Mouse (Mus musculus) macrophage (primary cell): ENCODE results near the gene Tmem269. TPM values are rescaled to one million over a fixed set of nuclear protein-coding genes. Genes with fewer than 3 reads are reported as not detected.

Experiments used
- H3K27ac ChIP-seq: fragments of 350-480 bp; formaldehyde crosslinking; 2 replicates; pipeline ENCODE4 v1.9.0; 2021
- H3K36me3 ChIP-seq: fragments of 350-480 bp; formaldehyde crosslinking; 2 replicates; pipeline ENCODE4 v1.9.0; 2021; ENCODE audit errors: inconsistent target
- H3K4me3 ChIP-seq: fragments of 350-480 bp; formaldehyde crosslinking; 2 replicates; pipeline ENCODE4 v1.9.0; 2021; ENCODE audit errors: inconsistent target
- H3K79me2 ChIP-seq: fragments of 350-480 bp; formaldehyde crosslinking; 2 replicates; pipeline ENCODE4 v1.9.0; 2021; ENCODE audit errors: inconsistent target
- WGBS: methylation state at CpG from one replicate; pipeline ENCODE4 v1.1.7; 2026; ENCODE audit warnings: inconsistent platforms; ENCODE audit not compliant: missing documents; 5-methylcytosine and 5-hydroxymethylcytosine counted together
- polyA plus RNA-seq: library from polyadenylated mRNA; stranded (reverse); fragments of 250-400 nt; gene quantifications from 3 replicates; pipeline ENCODE4 v1.2.4, GENCODE M21; 2018; ENCODE audit warnings: inconsistent platforms

Gene Tmem269
- polyA plus RNA-seq, 1 experiment from 2014 or later = not detected

- WGBS = 75% methylated on average over 8 of the region's 8 CpGs
- Histone ChIP-seq H3K36me3 (no peaks in the 10 kb centered on the region), H3K79me2 (no peaks in the 10 kb centered on the region), H3K4me3 (no peak overlapping the region), H3K27ac (no peak overlapping the region)
Measured at GRCm38 (mm10) chr4:119216667-119217066, 1.4 kb downstream of the Tmem269 start.

GRCm38 (mm10) chr4:119204672-119205071 is 13.3 kb downstream of the Tmem269 start:
- Histone ChIP-seq H3K79me2 (no peaks in the 10 kb centered on the region), H3K27ac (no peak overlapping the region), H3K36me3 (no peaks in the 10 kb centered on the region), H3K4me3 (no peak overlapping the region)
- 22% methylated on average over 8 of the region's 8 CpGs for WGBS

- H3K79me2 ChIP-seq = no peaks in the 10 kb centered on the region
- H3K27ac ChIP-seq = no peak overlapping the region
- 94% methylated on average over 6 of the region's 6 CpGs for WGBS
- H3K4me3 ChIP-seq = no peak overlapping the region
- no peaks in the 10 kb centered on the region; the same call in 1 of the 2 replicates for H3K36me3 ChIP-seq
Measured at GRCm38 (mm10) chr4:119198105-119198504, 19.9 kb downstream of the Tmem269 start.

DNA sequence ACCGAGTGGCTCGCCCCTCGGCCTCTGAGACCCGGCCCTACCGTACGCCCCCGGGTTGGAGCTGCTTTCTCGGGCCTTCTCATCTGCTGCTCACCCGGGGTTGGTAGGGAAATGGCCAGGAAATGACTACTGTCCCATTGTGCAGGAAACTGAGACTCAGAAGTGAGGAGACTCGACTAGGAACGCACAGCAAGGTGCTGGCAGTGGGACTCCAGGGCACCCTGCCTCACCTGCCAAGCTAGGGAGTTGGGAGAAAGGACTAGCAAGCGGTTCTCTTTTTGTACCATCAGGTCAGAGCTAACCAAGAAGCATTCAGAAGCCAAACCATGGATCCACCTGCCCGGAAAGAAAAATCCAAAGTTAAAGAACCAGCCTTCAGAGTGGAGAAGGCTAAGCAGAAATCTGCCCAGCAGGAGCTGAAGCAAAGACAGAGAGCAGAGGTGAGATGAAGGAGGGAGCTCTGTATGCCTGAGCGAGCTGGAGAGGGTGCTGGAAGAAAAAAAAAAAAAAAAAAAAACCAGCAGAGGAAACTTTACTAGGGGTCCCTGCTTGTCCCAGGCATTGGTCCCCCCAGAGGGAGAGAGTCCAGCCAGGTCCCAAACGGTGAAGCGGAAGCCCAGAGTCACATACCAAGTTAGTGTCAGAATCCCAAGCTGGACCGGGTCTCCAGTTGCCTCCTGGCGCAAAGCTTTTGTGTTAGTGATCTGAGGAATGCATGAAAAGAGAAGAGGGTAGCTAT is 22.3 kb downstream of the Tmem269 start:
- Histone ChIP-seq H3K27ac (no peak overlapping the region), H3K79me2 (no peaks in the 10 kb centered on the region), H3K4me3 (peak overlapping the region; percentile 49), H3K36me3 (no peaks in the 10 kb centered on the region; the same call in 1 of the 2 replicates)
- WGBS = 28% methylated on average over 18 of the region's 18 CpGs

DNA sequence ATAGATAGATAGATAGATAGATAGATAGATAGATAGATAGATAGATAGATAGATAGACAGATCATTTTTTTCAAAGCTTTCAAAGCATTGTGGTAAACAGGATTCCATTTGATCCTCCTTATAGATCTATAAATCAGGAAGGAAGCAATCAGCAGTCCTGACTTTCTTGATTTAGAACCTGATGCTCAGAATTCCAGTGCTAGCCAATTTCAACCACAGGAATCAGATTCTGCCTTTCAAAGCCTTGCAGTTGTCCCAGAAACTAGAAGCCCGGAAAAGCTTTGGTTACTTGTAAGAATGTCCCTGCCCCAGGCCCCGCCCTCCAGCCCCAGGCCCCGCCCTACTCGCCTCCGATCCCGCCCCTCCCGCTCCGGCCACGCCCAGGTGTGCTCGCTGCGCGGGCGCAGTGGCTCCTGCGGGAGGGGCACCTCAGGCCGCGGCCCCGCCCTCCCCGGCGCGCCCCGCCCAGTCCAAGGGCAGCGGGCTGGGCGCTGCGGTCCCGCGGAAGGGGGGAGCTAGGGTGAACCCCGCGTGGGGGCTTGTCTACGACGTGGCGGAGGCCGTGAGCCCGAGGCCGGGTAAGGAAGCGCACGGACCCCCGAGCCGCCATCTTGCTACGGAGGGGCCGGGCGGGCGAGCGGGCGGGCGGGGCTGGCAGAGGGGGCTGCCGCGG is 23.0 kb downstream of the Tmem269 start, which contains the start of gene Svbp:
Gene Svbp (plus strand): TSS at position 398 of the 673 bp plus-strand sequence.
- Histone ChIP-seq H3K79me2 (no peaks in the 10 kb centered on the region), H3K27ac (no peak within 1 kb of the TSS), H3K4me3 (peak within 1 kb of the TSS; percentile 49), H3K36me3 (no peaks in the 10 kb centered on the region; the same call in 1 of the 2 replicates)
- WGBS = under 1% methylated on average over 41 of the region's 47 CpGs

DNA sequence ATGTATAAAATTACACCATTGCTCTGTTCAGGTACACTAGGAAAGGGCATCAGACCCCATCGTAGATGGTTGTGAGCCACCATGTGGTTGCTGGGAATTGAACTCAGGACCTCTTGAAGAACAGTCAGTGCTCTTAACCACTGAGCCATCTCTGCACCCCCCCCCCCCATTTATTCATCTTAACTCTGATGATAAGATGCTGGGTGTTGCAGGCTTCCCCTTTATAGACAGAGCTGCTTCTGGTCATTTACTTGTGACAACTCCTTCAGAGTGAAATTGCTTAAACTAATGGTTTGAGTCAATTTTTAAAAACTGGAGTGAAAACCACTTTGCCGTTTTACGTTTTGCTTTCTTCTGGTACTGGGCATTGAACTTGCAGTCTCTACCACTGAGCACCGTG is 25.3 kb downstream of the Tmem269 start:
- no peak overlapping the region for H3K27ac ChIP-seq
- 97% methylated on average over 4 of the region's 4 CpGs for WGBS
- no peaks in the 10 kb centered on the region for H3K79me2 ChIP-seq

DNA sequence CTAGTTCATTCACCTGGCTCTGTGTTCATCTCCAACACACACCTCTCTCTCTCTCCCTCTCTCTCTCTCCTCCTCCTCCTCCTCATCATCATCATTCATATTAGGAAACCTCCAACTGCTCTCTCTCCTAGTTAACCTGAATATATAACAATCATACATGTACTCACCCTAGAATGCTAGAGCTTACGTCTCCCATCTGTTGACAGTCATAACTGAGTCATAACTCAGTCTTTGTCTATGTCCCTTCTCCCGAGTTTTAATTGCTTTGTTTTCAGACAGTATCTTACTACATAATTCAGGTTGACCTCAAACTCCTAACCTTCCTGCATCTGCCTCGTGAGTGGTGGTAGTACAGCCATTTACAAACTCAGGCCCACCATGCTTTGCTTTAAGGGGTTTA is 26.7 kb downstream of the Tmem269 start:
- no peak overlapping the region for H3K27ac ChIP-seq
- no peak overlapping the region for H3K4me3 ChIP-seq
- no peaks in the 10 kb centered on the region for H3K36me3 ChIP-seq
- 82% methylated on average over 3 of the region's 3 CpGs for WGBS
- H3K79me2 ChIP-seq = no peaks in the 10 kb centered on the region

More for the DNA sequence above, 25.3 kb downstream of the Tmem269 start:
- no peak overlapping the region for H3K4me3 ChIP-seq
- no peaks in the 10 kb centered on the region for H3K36me3 ChIP-seq

GRCm38 (mm10) chr4:119190618-119191017 is 27.4 kb downstream of the Tmem269 start:
- 93% methylated on average over 7 of the region's 8 CpGs for WGBS
- no peak overlapping the region for H3K27ac ChIP-seq

GRCm38 (mm10) chr4:119189864-119190263 is 28.2 kb downstream of the Tmem269 start, which contains the start of gene Ermap:
Ermap (minus strand) TSS chr4:119190011.
- Histone ChIP-seq H3K27ac (no peak within 1 kb of the TSS), H3K36me3 (no peaks in the 10 kb centered on the region), H3K79me2 (no peaks in the 10 kb centered on the region), H3K4me3 (no peak within 1 kb of the TSS)
- 90% methylated on average over 6 of the region's 6 CpGs for WGBS

More at GRCm38 (mm10) chr4:119190618-119191017, 27.4 kb downstream of the Tmem269 start:
- Histone ChIP-seq H3K79me2 (no peaks in the 10 kb centered on the region), H3K4me3 (no peak overlapping the region), H3K36me3 (no peaks in the 10 kb centered on the region)

DNA sequence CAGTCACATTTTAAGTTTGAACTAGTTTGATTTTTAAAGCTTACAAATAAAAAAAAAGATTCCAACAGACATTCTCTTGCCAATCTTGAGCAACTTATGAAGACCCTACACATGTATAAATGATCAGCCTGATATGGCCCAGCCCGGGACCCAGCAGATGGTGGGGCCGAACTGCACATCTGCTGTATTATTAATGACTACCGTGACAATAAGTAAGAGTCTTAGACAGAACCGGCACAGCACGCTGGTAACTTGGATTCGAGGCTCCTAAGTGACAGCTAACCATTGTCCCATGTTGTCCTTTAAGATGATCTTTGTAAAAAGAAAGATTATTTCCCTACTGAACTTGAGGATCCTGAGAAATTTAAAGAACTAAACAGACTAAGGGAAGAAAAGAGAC is 28.6 kb downstream of the Tmem269 start:
- WGBS = 95% methylated on average over 5 of the region's 6 CpGs
- H3K79me2 ChIP-seq = no peaks in the 10 kb centered on the region
- H3K4me3 ChIP-seq = no peak overlapping the region
- H3K27ac ChIP-seq = no peak overlapping the region
- no peaks in the 10 kb centered on the region for H3K36me3 ChIP-seq

GRCm38 (mm10) chr4:119188060-119188785 is 29.8 kb downstream of the Tmem269 start:
- WGBS = 29% methylated on average over 10 of the region's 11 CpGs
- Histone ChIP-seq H3K79me2 (no peaks in the 10 kb centered on the region), H3K27ac (no peak overlapping the region), H3K36me3 (no peaks in the 10 kb centered on the region), H3K4me3 (no peak overlapping the region)

- H3K79me2 ChIP-seq = no peaks in the 10 kb centered on the region
- no peaks in the 10 kb centered on the region for H3K36me3 ChIP-seq
- WGBS = 90% methylated on average over 4 of the region's 4 CpGs
- no peak overlapping the region for H3K27ac ChIP-seq
- no peak overlapping the region for H3K4me3 ChIP-seq
Measured at GRCm38 (mm10) chr4:119185771-119186170, 32.2 kb downstream of the Tmem269 start.

DNA sequence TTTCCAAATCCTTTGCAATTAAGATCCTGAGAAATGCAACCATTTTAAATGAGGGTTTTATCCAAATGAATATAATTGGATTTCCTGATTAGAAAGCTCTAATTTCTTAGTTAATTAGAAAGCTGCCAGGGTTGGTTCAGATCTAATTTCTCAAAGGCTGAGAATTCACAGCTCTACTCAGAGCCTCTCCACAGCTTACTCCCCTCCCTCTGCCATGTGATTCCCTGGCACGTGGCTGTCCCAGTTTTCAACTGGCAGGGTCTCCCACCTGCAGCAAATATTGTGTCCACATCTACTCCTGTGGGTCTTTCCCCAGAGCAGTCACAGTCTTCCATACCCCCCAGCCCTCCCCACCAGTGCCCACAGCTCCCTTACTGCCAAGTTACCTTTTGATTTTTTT is 34.5 kb downstream of the Tmem269 start:
- 63% methylated on average over 1 of the region's 1 CpGs for WGBS
- no peaks in the 10 kb centered on the region for H3K79me2 ChIP-seq
- no peaks in the 10 kb centered on the region for H3K36me3 ChIP-seq
- H3K27ac ChIP-seq = no peak overlapping the region
- H3K4me3 ChIP-seq = no peak overlapping the region

GRCm38 (mm10) chr4:119181456-119181855 is 36.6 kb downstream of the Tmem269 start:
- 13% methylated on average over 9 of the region's 9 CpGs for WGBS
- Histone ChIP-seq H3K27ac (no peak overlapping the region), H3K4me3 (no peak overlapping the region), H3K36me3 (no peaks in the 10 kb centered on the region), H3K79me2 (no peaks in the 10 kb centered on the region)
